Mouse (Mus musculus): ENCODE data around the gene Tex13b. TPM values are rescaled to one million over a fixed set of nuclear protein-coding genes. Genes with fewer than 3 reads are reported as not detected.
"Not testable (repeated sequence)": the region's sequence is repeated elsewhere in the genome, so short reads cannot be mapped to it uniquely, and the experiment has no call there.

Gene Tex13b
- not detected for total RNA-seq (2018; cell fraction: chromatin; rRNA removed)
- not detected for total RNA-seq (2018; cell fraction: cytosol; rRNA removed)
- not detected for total RNA-seq (2018; cell fraction: nucleus; rRNA removed)
- polyA plus RNA-seq (2018) = not detected in 3 replicates

DNA sequence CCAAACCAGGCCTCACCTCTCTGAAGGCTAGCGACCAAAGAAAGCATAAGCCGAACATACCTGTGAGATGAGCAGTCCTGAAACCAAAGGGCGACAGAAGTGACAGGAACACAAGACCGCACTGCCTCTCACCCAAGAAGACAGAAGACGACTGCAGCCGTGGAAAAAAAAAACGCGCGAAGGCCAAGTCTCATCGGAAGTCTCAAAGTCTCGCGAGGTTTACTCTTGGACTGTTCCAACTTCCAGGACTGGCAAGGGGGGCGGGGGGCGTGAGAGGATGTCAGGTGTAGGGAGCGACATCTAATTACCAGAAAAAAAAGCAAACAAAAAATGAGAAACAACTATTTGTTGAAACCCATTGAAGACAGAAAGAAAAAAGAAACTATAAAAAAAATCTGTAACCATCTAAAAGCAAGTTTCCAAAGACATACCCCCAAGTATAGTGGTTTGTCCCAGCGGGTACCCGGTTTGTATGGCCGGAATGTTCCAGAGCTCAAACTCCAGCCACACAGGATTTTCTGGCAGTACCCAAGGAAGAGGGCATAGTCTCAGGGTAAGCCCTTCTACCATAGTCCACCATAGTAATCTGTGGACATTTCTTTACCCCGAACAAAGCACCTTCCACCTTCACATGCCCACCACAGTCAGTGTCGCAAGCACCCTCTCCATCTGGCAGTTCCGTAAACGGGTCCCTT is at the start of gene Tex13b:
TSS of gene Tex13b (minus strand) at position 122 of the 695 bp plus-strand sequence.
- Histone ChIP-seq H3K27ac (no peak within 1 kb of the TSS), H3K36me3 (ENCODE audit: inconsistent target) (no peaks in the 10 kb centered on the region), H3K79me2 (ENCODE audit: inconsistent target) (no peaks in the 10 kb centered on the region), H3K4me3 (ENCODE audit: inconsistent target) (no peak within 1 kb of the TSS)
- WGBS (ENCODE audit: missing documents) = 90% methylated on average over 19 of the region's 22 CpGs

DNA sequence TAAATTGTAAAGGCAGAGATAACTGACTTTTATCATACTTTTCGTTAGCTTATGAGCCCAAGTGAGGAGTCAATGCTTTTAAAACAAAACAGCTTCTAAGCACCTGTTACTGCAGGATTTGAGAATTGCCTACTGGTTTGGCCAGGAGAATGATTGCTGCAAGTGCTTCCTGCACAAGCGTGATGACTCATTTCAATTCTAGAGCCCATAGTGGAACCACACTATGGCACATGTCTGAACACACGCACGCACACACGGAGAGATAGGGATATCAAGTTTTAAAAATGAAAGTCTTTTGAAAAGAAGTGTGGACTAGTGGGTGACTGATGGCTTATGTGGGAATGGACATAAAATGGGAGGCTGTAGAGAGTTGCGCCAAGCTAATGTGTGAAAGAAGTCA is 49.5 kb upstream of the Tex13b start:
- no peak overlapping the region for H3K27ac ChIP-seq
- WGBS (ENCODE audit: missing documents) = 61% methylated on average over 6 of the region's 6 CpGs
- no peaks in the 10 kb centered on the region for H3K79me2 ChIP-seq (ENCODE audit: inconsistent target)
- H3K4me3 ChIP-seq (ENCODE audit: inconsistent target) = no peak overlapping the region
- no peaks in the 10 kb centered on the region for H3K36me3 ChIP-seq (ENCODE audit: inconsistent target)

DNA sequence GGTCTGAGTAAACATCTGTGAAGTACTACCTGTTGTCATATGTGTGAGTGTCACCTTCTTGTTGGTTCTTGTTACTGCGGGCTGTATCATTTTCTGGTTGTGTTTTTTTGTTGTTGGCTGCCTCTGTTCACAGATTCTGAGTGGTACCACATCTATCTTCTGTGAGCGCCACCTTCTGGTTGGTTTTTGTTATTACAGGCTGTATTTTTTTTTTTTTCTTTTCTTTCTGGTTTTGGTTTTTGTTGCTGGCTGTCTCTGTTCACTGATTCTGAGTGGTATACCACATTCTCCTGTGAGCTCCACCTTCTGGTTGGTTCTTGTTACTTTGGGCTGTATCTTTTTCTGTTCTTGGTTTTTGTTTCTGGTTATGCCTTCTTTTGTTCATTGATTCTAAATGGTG is 44.2 kb upstream of the Tex13b start:
- WGBS (ENCODE audit: missing documents) = 45% methylated on average over 2 of the region's 2 CpGs
- no peak overlapping the region for H3K4me3 ChIP-seq (ENCODE audit: inconsistent target)
- no peaks in the 10 kb centered on the region for H3K36me3 ChIP-seq (ENCODE audit: inconsistent target)
- H3K27ac ChIP-seq = no peak overlapping the region
- H3K79me2 ChIP-seq (ENCODE audit: inconsistent target) = no peaks in the 10 kb centered on the region

DNA sequence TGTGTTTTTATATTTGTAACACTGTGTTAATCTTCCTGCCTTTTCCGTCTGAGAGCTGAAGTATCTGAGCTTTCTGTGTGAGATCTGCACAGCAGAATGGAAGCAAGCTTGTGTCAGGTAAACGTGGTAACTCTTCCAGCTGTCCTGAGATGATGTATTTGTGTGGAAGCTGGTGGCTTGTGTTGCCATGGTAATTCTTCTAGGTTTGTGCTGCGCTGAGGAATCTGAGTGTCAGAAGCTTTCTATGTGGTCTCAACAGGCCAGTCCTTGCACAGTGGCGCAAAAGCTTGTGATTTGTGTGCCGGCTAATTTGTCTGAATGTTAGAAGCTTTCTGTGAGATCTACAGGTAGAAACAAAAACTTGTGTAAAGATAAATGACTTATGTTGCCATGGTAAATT is 43.8 kb upstream of the Tex13b start:
- not testable (repeated sequence) for H3K36me3 ChIP-seq (ENCODE audit: inconsistent target); H3K4me3 ChIP-seq (ENCODE audit: inconsistent target); H3K27ac ChIP-seq; H3K79me2 ChIP-seq (ENCODE audit: inconsistent target)
- 83% methylated on average over 5 of the region's 5 CpGs for WGBS (ENCODE audit: missing documents)

DNA sequence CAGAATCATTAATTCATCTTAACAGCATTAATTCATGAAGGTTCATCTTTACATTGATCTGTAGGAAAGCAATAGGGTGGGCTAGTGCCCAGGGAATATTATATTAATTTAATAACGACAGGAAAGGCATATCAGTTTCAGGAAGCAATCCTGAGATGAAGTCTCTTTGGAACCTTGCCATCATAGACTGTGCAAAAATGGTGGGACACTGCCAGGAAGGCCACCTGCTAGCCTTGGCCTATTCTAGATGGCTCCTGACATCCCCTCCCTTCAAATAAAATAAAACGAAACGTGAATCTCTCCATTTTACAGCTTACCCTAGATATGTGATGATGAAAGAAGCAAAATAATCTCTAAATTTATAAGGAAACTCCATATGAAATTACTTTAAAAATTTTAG is 41.3 kb upstream of the Tex13b start:
- H3K79me2 ChIP-seq (ENCODE audit: inconsistent target) = no peaks in the 10 kb centered on the region
- 82% methylated on average over 3 of the region's 3 CpGs for WGBS (ENCODE audit: missing documents)
- no peaks in the 10 kb centered on the region for H3K36me3 ChIP-seq (ENCODE audit: inconsistent target)
- H3K4me3 ChIP-seq (ENCODE audit: inconsistent target) = no peak overlapping the region
- no peak overlapping the region for H3K27ac ChIP-seq

DNA sequence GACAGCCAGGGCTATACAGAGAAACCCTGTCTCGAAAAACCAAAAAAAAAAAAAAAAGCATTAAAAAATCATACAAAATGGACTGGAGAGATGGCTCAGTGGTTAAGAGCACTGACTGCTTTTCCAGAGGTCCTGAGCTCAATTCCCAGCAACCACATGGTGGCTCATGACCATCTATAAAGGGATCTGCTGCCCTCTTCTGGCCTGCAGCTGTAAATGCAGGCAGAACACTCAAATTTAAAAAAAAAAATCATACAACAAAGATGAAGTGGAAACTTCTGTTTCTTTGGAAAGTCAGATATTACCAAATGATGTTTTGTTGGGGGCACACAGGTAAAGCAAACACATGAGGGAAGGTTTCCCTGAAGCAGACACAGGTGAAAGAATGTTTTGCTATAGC is 32.2 kb upstream of the Tex13b start:
- not testable (repeated sequence) for H3K36me3 ChIP-seq (ENCODE audit: inconsistent target); H3K27ac ChIP-seq; H3K79me2 ChIP-seq (ENCODE audit: inconsistent target); H3K4me3 ChIP-seq (ENCODE audit: inconsistent target)
- no CpG with 5 or more reads among the region's 1 CpGs for WGBS (ENCODE audit: missing documents)

DNA sequence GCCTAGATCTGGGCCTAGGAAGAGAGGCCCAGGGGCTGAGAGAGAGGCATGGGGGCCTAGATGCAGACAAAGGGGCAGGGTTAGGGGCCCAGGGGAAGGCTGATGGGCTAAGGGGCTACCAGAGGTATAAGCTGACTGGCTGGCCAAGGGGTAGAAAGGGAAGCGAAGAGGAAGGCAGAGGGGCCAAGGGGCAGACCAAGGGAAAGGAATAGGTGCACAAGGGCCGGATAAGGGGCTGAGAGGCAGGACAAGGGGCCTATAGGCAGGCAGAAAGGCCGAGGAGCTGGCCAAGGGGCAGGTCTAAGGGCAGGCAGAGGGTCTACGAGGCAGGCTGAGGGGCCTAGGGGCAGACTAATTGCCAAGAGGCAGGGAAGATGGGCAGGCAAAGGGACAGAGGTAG is 26.7 kb upstream of the Tex13b start:
- Histone ChIP-seq H3K79me2 (ENCODE audit: inconsistent target) (no peaks in the 10 kb centered on the region), H3K4me3 (ENCODE audit: inconsistent target) (no peak overlapping the region), H3K36me3 (ENCODE audit: inconsistent target) (no peaks in the 10 kb centered on the region), H3K27ac (no peak overlapping the region)
- WGBS (ENCODE audit: missing documents) = 79% methylated on average over 4 of the region's 4 CpGs

DNA sequence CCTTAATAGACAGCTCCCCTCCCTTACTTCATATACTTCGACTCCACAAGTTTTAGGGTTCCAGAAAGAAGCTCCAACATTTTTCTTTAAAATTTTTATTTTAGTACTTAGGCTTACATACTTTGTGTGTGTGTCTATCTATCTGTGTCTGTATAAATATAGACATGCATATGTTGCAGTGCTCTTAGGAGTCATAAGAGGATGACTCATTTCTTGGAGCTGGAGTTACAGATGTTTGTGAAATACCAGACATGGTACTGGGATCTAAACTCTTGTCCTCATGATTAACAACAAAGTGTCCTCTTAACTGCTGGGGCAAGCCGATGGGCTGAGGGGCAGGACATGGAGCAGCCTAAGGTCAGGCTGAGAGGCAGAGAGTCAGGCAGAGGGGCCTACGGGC is 24.8 kb upstream of the Tex13b start:
- 78% methylated on average over 2 of the region's 3 CpGs for WGBS (ENCODE audit: missing documents)
- Histone ChIP-seq H3K36me3 (ENCODE audit: inconsistent target) (no peaks in the 10 kb centered on the region), H3K4me3 (ENCODE audit: inconsistent target) (no peak overlapping the region), H3K27ac (peak overlapping the region; percentile 31), H3K79me2 (ENCODE audit: inconsistent target) (no peaks in the 10 kb centered on the region)

DNA sequence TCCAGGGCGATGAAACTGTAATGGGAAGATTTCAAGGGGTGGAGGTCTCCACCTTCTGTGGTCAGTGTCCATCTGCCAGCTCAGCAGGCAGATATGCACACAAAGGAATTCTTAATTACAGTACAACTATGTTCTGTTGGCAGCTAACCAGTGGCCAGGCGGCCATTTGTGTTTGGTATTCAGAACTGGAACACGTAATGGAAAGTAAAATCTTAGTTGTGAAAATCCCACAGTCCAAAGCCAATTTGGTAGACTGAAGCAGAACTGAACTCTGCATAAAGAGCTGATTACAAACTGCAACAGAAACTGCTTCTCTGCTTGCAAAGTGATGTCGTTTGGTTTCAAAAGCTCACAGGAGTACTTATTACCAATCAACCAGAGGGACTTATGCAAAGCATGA is 18.5 kb upstream of the Tex13b start:
- Histone ChIP-seq H3K4me3 (ENCODE audit: inconsistent target) (no peak overlapping the region), H3K79me2 (ENCODE audit: inconsistent target) (no peaks in the 10 kb centered on the region), H3K27ac (no peak overlapping the region), H3K36me3 (ENCODE audit: inconsistent target) (no peaks in the 10 kb centered on the region)
- 87% methylated on average over 4 of the region's 4 CpGs for WGBS (ENCODE audit: missing documents)

DNA sequence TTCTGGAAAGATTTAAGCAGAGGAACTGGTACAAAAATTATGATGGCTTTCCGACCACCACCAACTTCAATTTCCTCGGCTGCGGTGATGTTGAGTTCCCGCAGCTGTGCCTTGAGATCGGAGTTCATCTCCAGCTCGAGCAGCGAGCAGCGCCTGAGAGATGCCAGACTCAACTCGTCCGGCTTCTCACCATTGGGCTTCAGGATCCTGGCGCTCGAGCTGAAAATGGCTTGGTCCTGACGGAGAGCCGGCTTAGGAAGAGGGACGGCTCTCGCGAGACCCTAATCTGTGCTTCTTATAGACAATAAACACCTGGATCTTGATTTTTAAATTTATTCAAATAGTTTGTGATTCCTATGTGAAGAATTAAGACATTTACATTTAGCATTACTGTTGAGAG is 9.1 kb upstream of the Tex13b start:
- Histone ChIP-seq H3K36me3 (ENCODE audit: inconsistent target) (no peaks in the 10 kb centered on the region), H3K79me2 (ENCODE audit: inconsistent target) (no peaks in the 10 kb centered on the region), H3K4me3 (ENCODE audit: inconsistent target) (no peak overlapping the region), H3K27ac (no peak overlapping the region)
- WGBS (ENCODE audit: missing documents) = 89% methylated on average over 16 of the region's 17 CpGs

DNA sequence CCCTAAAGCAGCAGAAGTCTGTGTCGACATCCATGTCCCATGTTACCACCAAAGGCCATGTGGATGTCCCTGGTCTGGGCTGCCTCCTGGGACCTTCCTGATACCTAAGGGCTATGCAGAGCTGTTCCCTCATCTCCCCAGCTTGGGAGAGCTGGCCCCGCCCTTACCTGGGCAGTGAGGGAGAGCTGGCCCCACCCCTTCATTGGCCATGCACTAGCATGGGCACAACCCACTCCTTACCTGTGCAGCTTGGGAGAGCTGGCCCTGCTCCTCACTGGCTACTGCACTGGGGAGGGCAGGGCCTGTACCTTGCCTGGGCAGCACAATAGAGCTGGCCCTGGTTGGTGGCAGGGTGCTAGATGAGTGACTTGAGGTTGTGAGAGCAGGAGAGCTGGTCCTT is 7.9 kb downstream of the Tex13b start:
- 94% methylated on average over 2 of the region's 2 CpGs for WGBS (ENCODE audit: missing documents)
- Histone ChIP-seq H3K36me3 (ENCODE audit: inconsistent target) (no peaks in the 10 kb centered on the region), H3K4me3 (ENCODE audit: inconsistent target) (no peak overlapping the region), H3K27ac (no peak overlapping the region), H3K79me2 (ENCODE audit: inconsistent target) (no peaks in the 10 kb centered on the region)

DNA sequence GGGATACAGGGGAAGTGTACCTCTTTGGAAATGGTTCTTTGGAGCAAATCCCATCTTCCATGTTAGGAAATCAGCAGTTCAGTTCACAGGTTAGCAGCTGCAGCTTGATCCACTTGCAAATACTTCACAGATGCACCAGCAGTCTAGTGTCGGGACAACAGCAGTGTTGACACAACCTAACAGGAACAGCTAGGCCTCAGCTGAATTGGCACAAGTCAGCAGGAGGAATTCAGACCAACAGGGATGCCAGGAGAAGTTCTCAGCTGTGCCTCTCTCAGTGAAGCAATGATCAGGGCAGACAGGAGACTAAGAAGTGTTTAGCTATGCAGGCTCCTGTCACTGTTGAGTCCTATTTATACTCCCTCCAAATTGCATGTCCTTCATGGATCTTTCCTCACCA is 43.4 kb downstream of the Tex13b start:
- Histone ChIP-seq H3K27ac (no peak overlapping the region), H3K79me2 (ENCODE audit: inconsistent target) (no peaks in the 10 kb centered on the region), H3K36me3 (ENCODE audit: inconsistent target) (no peaks in the 10 kb centered on the region), H3K4me3 (ENCODE audit: inconsistent target) (no peak overlapping the region)
- 87% methylated on average over 1 of the region's 1 CpGs for WGBS (ENCODE audit: missing documents)

Other genes starting within 250 kb of the Tex13b start
- 57.2 to 142 TPM (median 72.7 TPM) in 3 replicates for gene Tsc22d3, start 212.8 kb downstream of the Tex13b start, polyA plus RNA-seq (2018)
- gene Mid2, start 148.8 kb downstream of the Tex13b start, polyA plus RNA-seq (2018) = 0.13 to 0.15 TPM in 2 of 3 replicates, not detected in the other
- gene Vsig1, start 94.2 kb upstream of the Tex13b start, polyA plus RNA-seq (2018) = not detected in 3 replicates
- 34.6 to 35.7 TPM (median 34.9 TPM) in 3 replicates for gene Psmd10, start 143.3 kb upstream of the Tex13b start, polyA plus RNA-seq (2018)
- gene Atg4a, start 143.5 kb upstream of the Tex13b start, polyA plus RNA-seq (2018) = 15.2 to 22.6 TPM (median 18.0 TPM) in 3 replicates

Measured in macrophage (primary cell).